Mouse (Mus musculus) spleen, adult 2 months (tissue): ENCODE results near the gene H2afy.
"Not testable (repeated sequence)": the region's sequence is repeated elsewhere in the genome, so short reads cannot be mapped to it uniquely, and the experiment has no call there.

Experiments used
- CTCF ChIP-seq: fragments of 200-500 bp; IDR thresholded peaks from 2 replicates; pipeline ENCODE4 v1.5.1; 2011; ENCODE audit warnings: mild to moderate bottlenecking, inconsistent platforms; ENCODE audit not compliant: insufficient read depth, insufficient read length, insufficient replicate concordance; ENCODE audit errors: extremely low read depth
- POLR2A ChIP-seq: fragments of 200-500 bp; IDR thresholded peaks from 2 replicates; pipeline ENCODE4 v1.6.1; 2011; ENCODE audit warnings: low read depth, low read length, inconsistent platforms

DNA sequence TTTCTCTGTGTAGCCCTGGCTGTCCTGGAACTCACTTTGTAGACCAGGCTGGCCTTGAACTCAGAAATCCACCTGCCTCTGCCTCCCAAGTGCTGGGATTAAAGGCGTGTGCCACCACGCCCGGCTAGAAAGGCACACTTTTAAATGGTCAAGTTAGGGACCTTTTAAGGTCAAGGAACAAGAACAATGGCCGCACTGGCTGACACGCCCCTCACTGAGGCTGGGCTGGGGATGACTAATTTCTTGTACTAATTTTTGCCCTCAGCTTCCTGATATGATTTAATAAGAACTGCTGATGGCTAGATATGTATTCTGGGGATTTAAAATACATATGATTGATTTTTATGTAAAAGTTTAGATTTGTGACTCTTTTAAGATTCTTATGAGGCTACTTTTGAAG, 108.2 kb downstream of the H2afy start:
- TF ChIP-seq CTCF, POLR2A: not testable (repeated sequence)
